Mouse (Mus musculus) small intestine, adult 2 months (tissue): ENCODE measurements around the gene Mpi.

Experiments
- CTCF ChIP-seq: fragments of 200-500 bp; IDR thresholded peaks from 2 replicates; pipeline ENCODE4 v1.5.1; 2012; ENCODE audit warnings: low read depth, mild to moderate bottlenecking, control low read depth, inconsistent platforms, low read length, moderate library complexity, mixed read lengths; ENCODE audit not compliant: insufficient replicate concordance, insufficient read length; ENCODE audit errors: extremely low read depth
- POLR2A ChIP-seq: fragments of 200-500 bp; IDR thresholded peaks from 2 replicates; pipeline ENCODE4 v1.6.1; 2012; ENCODE audit warnings: low read depth, mild to moderate bottlenecking, control low read depth, inconsistent platforms, low read length, moderate library complexity

GRCm38 (mm10) chr9:57598851-57599563, 46.4 kb upstream of the Mpi start:
- TF ChIP-seq CTCF (no peak), POLR2A (no peak)
